Mouse (Mus musculus) embryonic fibroblast, embryonic 13.5 days (primary cell): ENCODE measurements around the gene Ntrk2. TPM values are rescaled to one million over a fixed set of nuclear protein-coding genes. Genes with fewer than 3 reads are reported as not detected.
"Not testable (repeated sequence)": the region's sequence is repeated elsewhere in the genome, so short reads cannot be mapped to it uniquely, and the experiment has no call there.

ENCODE experiments used
- H3K27ac ChIP-seq: 2 replicates; pipeline ENCODE4 v1.5.1; 2012; ENCODE audit warnings: low read length, control low read depth, inconsistent platforms; ENCODE audit not compliant: insufficient read depth
- H3K4me1 ChIP-seq: 2 replicates; pipeline ENCODE4 v1.6.1; 2011; ENCODE audit warnings: low read length; ENCODE audit not compliant: control insufficient read depth, insufficient read depth
- H3K4me3 ChIP-seq: 2 replicates; pipeline ENCODE4 v1.5.1; 2011; ENCODE audit warnings: mild to moderate bottlenecking, control low read depth, low read length; ENCODE audit not compliant: insufficient read depth
- CTCF ChIP-seq: IDR thresholded peaks from 2 replicates; pipeline ENCODE4 v1.5.1; 2011; ENCODE audit warnings: mild to moderate bottlenecking, control low read depth, low read length, moderate library complexity, borderline replicate concordance; ENCODE audit not compliant: insufficient read depth
- POLR2A ChIP-seq: IDR thresholded peaks from 2 replicates; pipeline ENCODE4 v1.6.1; 2011; ENCODE audit warnings: low read depth, mild to moderate bottlenecking, control low read depth, low read length, moderate library complexity
- polyA plus RNA-seq: library from polyadenylated mRNA; stranded (reverse); fragments of >200 nt; gene quantifications from 2 replicates; pipeline ENCODE4 v1.2.4, GENCODE M21; 2011; ENCODE audit warnings: low read depth; ENCODE audit not compliant: missing spikeins, insufficient read length

Gene Ntrk2
- polyA plus RNA-seq, 1 experiment, result 1.4 TPM

- TF ChIP-seq CTCF, result no peak
- TF ChIP-seq POLR2A, result no peak
- Histone ChIP-seq H3K4me1 (no peaks in the 10 kb centered on the region), H3K4me3 (no peak overlapping the region), H3K27ac (no peak overlapping the region)
Measured at GRCm38 (mm10) chr13:59092045-59092857, 285.9 kb downstream of the Ntrk2 start.

- TF ChIP-seq POLR2A, result no peak
- TF ChIP-seq CTCF, result no peak
- Histone ChIP-seq H3K4me3 (no peak overlapping the region), H3K4me1 (no peaks in the 10 kb centered on the region), H3K27ac (no peak overlapping the region)
Measured at GRCm38 (mm10) chr13:59092858-59093154, 286.4 kb downstream of the Ntrk2 start.

- no peak overlapping the region for H3K4me3 ChIP-seq
- no peak overlapping the region for H3K27ac ChIP-seq
- no peak for TF ChIP-seq POLR2A
- TF ChIP-seq CTCF, result no peak
- no peaks in the 10 kb centered on the region for H3K4me1 ChIP-seq
Measured at GRCm38 (mm10) chr13:59094722-59095121, 288.4 kb downstream of the Ntrk2 start.

GRCm38 (mm10) chr13:59095811-59096391 lies 289.5 kb downstream of the Ntrk2 start:
- no peak for TF ChIP-seq CTCF
- Histone ChIP-seq H3K4me1 (no peaks in the 10 kb centered on the region), H3K4me3 (no peak overlapping the region), H3K27ac (no peak overlapping the region)

- TF ChIP-seq CTCF (no peak), POLR2A (no peak)
- Histone ChIP-seq H3K4me3 (no peak overlapping the region), H3K4me1 (no peaks in the 10 kb centered on the region), H3K27ac (no peak overlapping the region)
Measured at GRCm38 (mm10) chr13:59100086-59100485, 293.7 kb downstream of the Ntrk2 start.

- H3K4me1 ChIP-seq, H3K27ac ChIP-seq, H3K4me3 ChIP-seq: not testable (repeated sequence)
Measured at GRCm38 (mm10) chr13:59107791-59108190, 301.4 kb downstream of the Ntrk2 start.

- no peaks in the 10 kb centered on the region for H3K4me1 ChIP-seq
- no peak overlapping the region for H3K4me3 ChIP-seq
- H3K27ac ChIP-seq, result no peak overlapping the region
- no peak for TF ChIP-seq POLR2A
- no peak for TF ChIP-seq CTCF
Measured at GRCm38 (mm10) chr13:59110107-59110506, 303.7 kb downstream of the Ntrk2 start.

- Histone ChIP-seq H3K4me1 (no peaks in the 10 kb centered on the region), H3K27ac (no peak overlapping the region), H3K4me3 (no peak overlapping the region)
- TF ChIP-seq POLR2A, result no peak
- no peak for TF ChIP-seq CTCF
Measured at GRCm38 (mm10) chr13:59114684-59115083, 308.3 kb downstream of the Ntrk2 start.

GRCm38 (mm10) chr13:59115551-59115950 lies 309.2 kb downstream of the Ntrk2 start:
- Histone ChIP-seq H3K27ac (no peak overlapping the region), H3K4me1 (no peaks in the 10 kb centered on the region), H3K4me3 (no peak overlapping the region)
- TF ChIP-seq POLR2A (no peak), CTCF (no peak)

- Histone ChIP-seq H3K27ac (no peak overlapping the region), H3K4me1 (no peaks in the 10 kb centered on the region), H3K4me3 (no peak overlapping the region)
- TF ChIP-seq CTCF, result no peak
- no peak for TF ChIP-seq POLR2A
Measured at GRCm38 (mm10) chr13:59117233-59117632, 310.9 kb downstream of the Ntrk2 start.
